Mouse (Mus musculus) left cerebral cortex, postnatal 14 days (tissue): ENCODE measurements around the gene Arsb. TPM values are rescaled to one million over a fixed set of nuclear protein-coding genes. Genes with fewer than 3 reads are reported as not detected.

Experiments used
- DNase-seq, 2 experiments: peaks; one replicate each; pipeline ENCODE4 v3.0.0; 2021 to 2022; ENCODE audit warnings: low spot score in 2 of 2, mixed read lengths in 1 of 2
- intact Hi-C: fragments of 180-260 bp; cut with DNase I; formaldehyde crosslinking; loops from one replicate; pipeline ENCODE4 v1.15.1; 2025
- total RNA-seq, 2 experiments: library from RNA; stranded (reverse); gene quantifications; 2 replicates each; pipeline ENCODE4 v1.2.3; 2021

The Arsb gene
- total RNA-seq, 2 experiments from 2014 or later: 100.0 to 100 TPM

GRCm38 (mm10) chr13:93871681-93872080 is 100.3 kb downstream of the Arsb start:
- peak in 1 of 2 experiments; percentile 17 for DNase-seq

GRCm38 (mm10) chr13:93872591-93872990 is 101.2 kb downstream of the Arsb start:
- intact Hi-C loops: no loop called here
- no peak for DNase-seq

More at GRCm38 (mm10) chr13:93871681-93872080, 100.3 kb downstream of the Arsb start:
- intact Hi-C loops: no loop called here

- no peak for DNase-seq
- intact Hi-C loops: no loop called here
Observed at GRCm38 (mm10) chr13:93877924-93878323, 106.5 kb downstream of the Arsb start.

- no peak for DNase-seq
- intact Hi-C loops: no loop called here
Observed at GRCm38 (mm10) chr13:93879426-93879825, 108.0 kb downstream of the Arsb start.

- intact Hi-C loops: no loop called here
- no peak for DNase-seq
Observed at GRCm38 (mm10) chr13:93882132-93882531, 110.7 kb downstream of the Arsb start.

GRCm38 (mm10) chr13:93886999-93887398 is 115.6 kb downstream of the Arsb start:
- DNase-seq: peak in 1 of 2 experiments; percentile 20
- intact Hi-C loops: no loop called here

GRCm38 (mm10) chr13:93888196-93888595 is 116.8 kb downstream of the Arsb start:
- intact Hi-C loops: no loop called here

GRCm38 (mm10) chr13:93888916-93889315 is 117.5 kb downstream of the Arsb start:
- intact Hi-C loops: no loop called here
- DNase-seq: no peak

More at GRCm38 (mm10) chr13:93888196-93888595, 116.8 kb downstream of the Arsb start:
- DNase-seq: no peak

GRCm38 (mm10) chr13:93889991-93890390 is 118.6 kb downstream of the Arsb start:
- intact Hi-C loops: no loop called here
- no peak for DNase-seq

GRCm38 (mm10) chr13:93891276-93891675 is 119.8 kb downstream of the Arsb start:
- intact Hi-C loops: no loop called here
- DNase-seq: no peak

- DNase-seq: no peak
- intact Hi-C loops: no loop called here
Observed at GRCm38 (mm10) chr13:93892101-93892500, 120.7 kb downstream of the Arsb start.

- intact Hi-C loops: no loop called here
Observed at GRCm38 (mm10) chr13:93894105-93894504, 122.7 kb downstream of the Arsb start.

GRCm38 (mm10) chr13:93895430-93895829 is 124.0 kb downstream of the Arsb start:
- intact Hi-C loops: no loop called here

More at GRCm38 (mm10) chr13:93894105-93894504, 122.7 kb downstream of the Arsb start:
- DNase-seq: no peak

GRCm38 (mm10) chr13:93897943-93898826 is 126.8 kb downstream of the Arsb start:
- intact Hi-C loops: no loop called here
- no peak for DNase-seq

More at GRCm38 (mm10) chr13:93895430-93895829, 124.0 kb downstream of the Arsb start:
- DNase-seq: no peak

GRCm38 (mm10) chr13:93899378-93900256 is 128.2 kb downstream of the Arsb start:
- no peak for DNase-seq
- intact Hi-C loops: no loop called here

GRCm38 (mm10) chr13:93900934-93901626 is 129.7 kb downstream of the Arsb start:
- DNase-seq: no peak
- intact Hi-C loops: no loop called here

GRCm38 (mm10) chr13:93902126-93902525 is 130.7 kb downstream of the Arsb start:
- DNase-seq: no peak
- intact Hi-C loops: no loop called here

GRCm38 (mm10) chr13:93906552-93907245 is 135.3 kb downstream of the Arsb start:
- DNase-seq: no peak
- intact Hi-C loops: no loop called here

GRCm38 (mm10) chr13:93907971-93908370 is 136.5 kb downstream of the Arsb start:
- intact Hi-C loops: no loop called here
- no peak for DNase-seq
